Mouse (Mus musculus) midbrain, embryonic 11.5 days (tissue): ENCODE results near the gene Ilk. TPM values are rescaled to one million over a fixed set of nuclear protein-coding genes. Genes with fewer than 3 reads are reported as not detected.
A peak's percentile ranks its signal among the peaks of the same experiment; 100 is the strongest.

Experiments
- ATAC-seq: fragments of 200-750 bp; cut with Nextera tagmentation; 2 replicates; pipeline ENCODE4 v1.8.0; 2017; ENCODE audit warnings: moderate TSS enrichment, moderate library complexity; ENCODE audit not compliant: low FRiP score
- DNase-seq: peaks from one replicate; pipeline ENCODE4 v3.0.0; 2015; ENCODE audit warnings: low spot score; ENCODE audit errors: missing footprints
- H3K27ac ChIP-seq: fragments of 300-500 bp; sonication (generic); 2 replicates; pipeline ENCODE4 v1.5.1; 2014; ENCODE audit warnings: low read depth, low read length
- H3K27me3 ChIP-seq: fragments of 300-500 bp; sonication (generic); 2 replicates; pipeline ENCODE4 v1.6.1; 2014; ENCODE audit warnings: mild to moderate bottlenecking, low read length, moderate library complexity, mixed read lengths; ENCODE audit not compliant: control insufficient read depth, insufficient read depth
- H3K36me3 ChIP-seq: fragments of 300-500 bp; sonication (generic); 2 replicates; pipeline ENCODE4 v1.6.1; 2014; ENCODE audit warnings: mild to moderate bottlenecking, low read length, moderate library complexity, mixed read lengths; ENCODE audit not compliant: control insufficient read depth, insufficient read depth
- H3K4me1 ChIP-seq: fragments of 300-500 bp; sonication (generic); 2 replicates; pipeline ENCODE4 v1.6.1; 2014; ENCODE audit warnings: low read length; ENCODE audit not compliant: control insufficient read depth, insufficient read depth
- H3K4me2 ChIP-seq: fragments of 300-500 bp; sonication (generic); 2 replicates; pipeline ENCODE4 v1.6.1; 2014; ENCODE audit warnings: mild to moderate bottlenecking, moderate library complexity
- H3K4me3 ChIP-seq: fragments of 300-500 bp; sonication (generic); 2 replicates; pipeline ENCODE4 v1.5.1; 2014; ENCODE audit warnings: low read depth, low read length
- H3K9ac ChIP-seq: fragments of 300-500 bp; sonication (generic); 2 replicates; pipeline ENCODE4 v1.6.1; 2014; ENCODE audit warnings: low read length
- H3K9me3 ChIP-seq: fragments of 300-500 bp; sonication (generic); 2 replicates; pipeline ENCODE4 v1.6.1; 2016; ENCODE audit warnings: low read length; ENCODE audit not compliant: control insufficient read depth
- WGBS: fragments of 180-500 bp; shearing (Covaris S2); extraction: QIAGEN DNeasy Blood & Tissue Kit; methylation state at CpG from one replicate; pipeline ENCODE4 v1.1.7; 2014; 5-methylcytosine and 5-hydroxymethylcytosine counted together
- polyA plus RNA-seq: library from polyadenylated mRNA; unstranded; fragments of >200 nt; fragmentation: Nextera tagmentation; extraction: Ambion mirVana; gene quantifications from 2 replicates; pipeline ENCODE4 v1.2.1, GENCODE M21; 2014

Gene Ilk
- polyA plus RNA-seq, 1 experiment from 2014 or later = 238 TPM

DNA sequence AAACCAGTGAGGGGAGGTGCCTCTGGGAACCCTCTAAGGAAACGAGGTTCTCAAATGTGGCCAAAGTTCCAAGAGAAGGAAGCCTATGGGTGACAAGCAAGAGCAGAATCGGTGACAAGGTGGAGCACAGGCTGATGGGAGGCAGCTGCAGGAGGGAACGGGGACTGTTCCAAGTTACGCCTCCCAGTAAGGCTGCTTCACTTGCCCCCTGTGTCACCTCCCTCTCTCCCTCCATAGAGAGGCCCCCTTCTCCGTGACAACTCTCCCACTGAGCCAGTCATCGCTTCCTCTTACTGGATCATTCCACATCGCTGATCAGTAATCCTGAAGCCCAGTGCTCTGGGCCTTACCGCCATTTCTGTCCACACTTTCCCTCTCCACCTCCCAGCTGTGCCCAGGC, 38.3 kb downstream of the Ilk start:
- peaks cover 14% of the 10 kb centered on the region for H3K4me1 ChIP-seq
- peaks cover 21% of the 10 kb centered on the region; the same call in 1 of the 2 replicates for H3K36me3 ChIP-seq
- 29% methylated on average over 8 of the region's 8 CpGs for WGBS
- ATAC-seq (peak; percentile 41; the same call in 1 of the 2 replicates), DNase-seq (no peak)
- no peak overlapping the region for H3K27ac ChIP-seq
- no peak overlapping the region for H3K4me2 ChIP-seq
- no peaks in the 10 kb centered on the region for H3K9me3 ChIP-seq
- no peak overlapping the region for H3K9ac ChIP-seq
- no peak overlapping the region for H3K4me3 ChIP-seq
- no peaks in the 10 kb centered on the region for H3K27me3 ChIP-seq

DNA sequence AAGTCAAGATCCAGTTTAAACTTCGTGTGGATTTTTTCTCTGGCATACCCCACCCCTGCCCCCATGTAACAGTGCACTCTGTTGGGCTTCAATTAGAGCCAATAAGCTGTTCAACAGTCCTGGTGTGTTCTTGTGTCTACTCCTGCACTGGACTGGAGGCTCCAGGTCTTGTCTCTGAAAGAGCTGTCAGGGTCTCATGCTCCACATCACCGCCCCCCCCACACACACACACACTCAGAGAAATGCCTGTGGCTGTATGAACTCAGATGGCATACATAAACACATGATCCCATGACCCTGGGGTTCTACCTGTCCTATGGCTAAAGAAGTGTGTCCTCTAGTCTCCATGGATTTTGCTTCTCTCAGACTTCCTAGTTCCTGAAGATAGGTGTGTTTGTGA, 39.6 kb downstream of the Ilk start:
- Histone ChIP-seq H3K9me3 (no peaks in the 10 kb centered on the region), H3K27me3 (no peaks in the 10 kb centered on the region), H3K4me3 (no peak overlapping the region), H3K36me3 (peaks cover 21% of the 10 kb centered on the region; the same call in 1 of the 2 replicates), H3K4me1 (peaks cover 14% of the 10 kb centered on the region), H3K9ac (no peak overlapping the region), H3K4me2 (no peak overlapping the region), H3K27ac (no peak overlapping the region)
- WGBS = 86% methylated on average over 2 of the region's 2 CpGs
- ATAC-seq (no peak), DNase-seq (no peak)

DNA sequence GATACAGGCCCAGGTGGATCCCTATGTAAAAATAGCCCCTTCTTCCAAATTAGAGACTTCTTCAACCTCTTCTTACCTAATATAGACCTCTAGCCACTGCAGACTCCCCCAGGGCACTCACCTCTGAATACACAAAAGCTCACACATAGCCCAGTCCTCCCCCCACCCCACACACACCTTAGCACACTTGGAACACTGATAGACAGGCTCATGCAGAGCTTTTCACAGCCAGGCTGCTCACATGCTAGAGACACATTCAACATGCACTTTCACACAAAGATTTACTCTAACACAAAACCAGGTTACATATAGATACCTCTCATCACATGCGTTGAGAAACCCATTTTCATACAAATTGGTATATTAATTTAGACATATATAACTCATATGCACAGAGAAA, 40.9 kb downstream of the Ilk start:
- Histone ChIP-seq H3K4me2 (no peak overlapping the region), H3K36me3 (peaks cover 14% of the 10 kb centered on the region), H3K27ac (no peak overlapping the region), H3K27me3 (no peaks in the 10 kb centered on the region), H3K9me3 (no peaks in the 10 kb centered on the region), H3K4me3 (no peak overlapping the region), H3K4me1 (peaks cover 14% of the 10 kb centered on the region), H3K9ac (no peak overlapping the region)
- no peak for DNase-seq
- 92% methylated on average over 1 of the region's 1 CpGs for WGBS
- ATAC-seq = no peak

DNA sequence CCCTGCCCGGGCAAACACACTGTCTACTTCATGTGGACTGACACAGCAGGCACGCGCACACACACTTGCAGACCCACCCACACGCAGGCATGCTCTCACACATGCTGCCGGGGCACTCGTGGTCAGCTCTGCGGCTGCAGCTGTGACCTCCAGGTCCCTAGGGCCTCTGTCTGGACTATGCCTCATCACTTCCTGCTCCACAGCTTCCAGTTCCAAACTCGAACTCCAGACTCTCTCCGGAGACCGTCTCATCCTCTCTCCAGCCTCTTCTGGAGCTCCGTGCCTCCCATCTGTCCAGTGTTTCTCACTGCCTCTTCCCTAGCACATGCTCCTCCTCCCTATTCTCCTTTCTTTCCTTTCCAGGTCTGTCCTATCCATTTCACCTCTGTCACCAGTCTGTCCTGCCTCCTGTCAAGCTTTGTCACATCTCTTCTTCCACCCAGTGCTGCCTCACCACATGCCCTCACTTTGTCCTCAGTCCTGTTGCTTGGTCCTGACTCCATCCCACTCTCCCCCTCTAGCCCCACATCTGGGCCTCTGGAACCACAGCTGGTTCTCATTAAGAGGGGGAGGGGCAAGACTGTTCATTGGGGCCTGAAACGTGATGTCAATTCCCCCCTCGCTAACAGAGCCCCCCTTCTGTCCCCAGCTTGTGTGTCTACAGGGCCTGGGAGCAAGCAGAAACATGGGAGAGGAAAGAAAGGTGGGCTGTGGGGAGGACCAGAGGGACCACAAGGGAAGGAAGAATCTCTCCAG, 41.6 kb downstream of the Ilk start:
- H3K4me1 ChIP-seq = peaks cover 14% of the 10 kb centered on the region
- no peak overlapping the region; the same call in 1 of the 2 replicates for H3K27ac ChIP-seq
- ATAC-seq (peak; percentile 45; the same call in 1 of the 2 replicates), DNase-seq (peak; percentile 89)
- 62% methylated on average over 13 of the region's 13 CpGs for WGBS
- H3K4me3 ChIP-seq = no peak overlapping the region
- H3K27me3 ChIP-seq = no peaks in the 10 kb centered on the region
- H3K9me3 ChIP-seq = no peaks in the 10 kb centered on the region
- H3K9ac ChIP-seq = no peak overlapping the region
- H3K4me2 ChIP-seq = no peak overlapping the region
- H3K36me3 ChIP-seq = peaks cover 8% of the 10 kb centered on the region

DNA sequence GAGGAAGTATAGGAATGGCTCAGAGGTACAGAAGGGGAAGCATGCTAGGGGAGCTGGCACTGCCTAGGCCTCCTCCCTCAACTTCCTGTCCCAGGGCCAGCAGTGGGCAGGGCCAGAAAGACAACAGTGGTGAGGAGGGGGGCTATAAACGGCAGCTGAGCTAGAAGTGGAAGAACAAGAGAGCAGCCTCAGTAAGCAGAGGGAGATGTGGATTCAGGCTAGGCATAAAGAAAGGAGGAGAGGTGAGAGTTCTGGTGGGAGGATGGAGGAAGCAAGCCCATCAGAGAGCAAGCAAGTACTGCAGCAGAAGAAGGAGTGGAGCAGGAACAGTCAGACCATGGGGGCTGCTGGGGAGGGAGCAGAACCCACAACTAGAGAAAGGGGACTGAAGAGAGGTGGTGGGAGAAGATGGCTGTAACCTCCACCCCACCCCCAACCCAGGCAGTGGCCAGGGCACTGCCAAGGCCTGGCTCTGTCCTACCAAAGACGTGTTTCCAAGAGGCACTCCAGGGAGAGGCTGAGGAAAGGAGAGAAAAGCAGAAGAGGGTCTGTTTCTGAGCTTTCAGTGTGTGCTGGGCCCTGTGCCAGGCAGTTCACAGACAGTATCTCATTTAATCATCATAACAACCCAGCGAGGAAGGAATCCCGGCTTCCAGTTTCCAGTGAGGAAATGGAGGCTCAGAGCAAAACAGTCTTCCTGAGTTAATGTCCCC, 42.3 kb downstream of the Ilk start:
- Histone ChIP-seq H3K36me3 (peaks cover 8% of the 10 kb centered on the region), H3K4me1 (peaks cover 20% of the 10 kb centered on the region), H3K27me3 (no peaks in the 10 kb centered on the region), H3K27ac (no peak overlapping the region), H3K9me3 (no peaks in the 10 kb centered on the region), H3K4me2 (no peak overlapping the region), H3K4me3 (no peak overlapping the region), H3K9ac (no peak overlapping the region)
- 42% methylated on average over 4 of the region's 4 CpGs for WGBS
- DNase-seq = peak; percentile 88
- ATAC-seq = peak; percentile 33

DNA sequence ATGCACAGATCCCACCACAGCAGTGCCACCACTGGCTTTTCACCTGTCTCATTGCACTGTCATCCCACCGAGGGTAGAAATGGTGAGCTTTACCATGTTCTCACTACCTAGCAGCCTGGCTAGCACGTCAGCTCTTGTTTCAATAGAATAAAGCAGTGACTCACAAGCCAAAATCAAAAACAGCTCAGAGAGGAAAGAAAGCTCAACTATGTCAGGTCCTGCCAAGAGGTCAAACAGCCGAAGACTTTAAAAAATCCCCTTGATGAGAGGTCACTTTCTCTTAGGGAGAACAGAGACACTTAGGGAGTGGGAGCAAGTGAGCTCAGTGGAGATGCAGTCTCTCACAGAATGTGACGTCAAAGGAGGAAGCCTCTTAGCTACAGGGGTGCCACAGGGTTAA, 47.5 kb downstream of the Ilk start:
- Histone ChIP-seq H3K27me3 (no peaks in the 10 kb centered on the region), H3K9me3 (no peaks in the 10 kb centered on the region), H3K36me3 (peaks cover 8% of the 10 kb centered on the region), H3K4me3 (no peak overlapping the region), H3K4me2 (no peak overlapping the region), H3K9ac (no peak overlapping the region), H3K4me1 (peaks cover 34% of the 10 kb centered on the region), H3K27ac (no peak overlapping the region)
- DNase-seq (no peak), ATAC-seq (no peak)
- 41% methylated on average over 4 of the region's 4 CpGs for WGBS

DNA sequence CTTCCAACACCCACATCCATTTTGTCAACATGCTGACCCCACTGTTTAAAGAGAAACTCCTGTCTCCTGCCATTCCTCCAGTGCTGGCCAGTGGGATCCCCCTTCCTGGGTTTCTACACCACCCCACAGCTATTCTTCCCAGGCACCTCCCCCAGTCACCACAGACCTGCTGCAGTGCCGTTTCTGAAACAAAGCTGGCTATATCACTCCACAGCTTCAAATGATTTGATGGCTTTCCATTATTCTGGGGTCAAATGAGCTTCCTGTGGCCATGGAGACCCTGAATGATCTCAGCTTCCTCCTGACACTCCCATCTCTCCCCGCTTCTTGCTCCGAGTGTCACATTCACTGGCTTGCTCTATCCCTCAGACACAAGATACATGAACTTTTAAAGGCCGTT, 48.2 kb downstream of the Ilk start:
- Histone ChIP-seq H3K4me2 (peak overlapping the region; percentile 8; the same call in 1 of the 2 replicates), H3K4me3 (no peak overlapping the region), H3K9me3 (no peaks in the 10 kb centered on the region), H3K27me3 (no peaks in the 10 kb centered on the region), H3K9ac (no peak overlapping the region), H3K27ac (no peak overlapping the region), H3K4me1 (peaks cover 31% of the 10 kb centered on the region), H3K36me3 (peaks cover 8% of the 10 kb centered on the region)
- DNase-seq = no peak
- 28% methylated on average over 4 of the region's 4 CpGs for WGBS
- no peak for ATAC-seq

DNA sequence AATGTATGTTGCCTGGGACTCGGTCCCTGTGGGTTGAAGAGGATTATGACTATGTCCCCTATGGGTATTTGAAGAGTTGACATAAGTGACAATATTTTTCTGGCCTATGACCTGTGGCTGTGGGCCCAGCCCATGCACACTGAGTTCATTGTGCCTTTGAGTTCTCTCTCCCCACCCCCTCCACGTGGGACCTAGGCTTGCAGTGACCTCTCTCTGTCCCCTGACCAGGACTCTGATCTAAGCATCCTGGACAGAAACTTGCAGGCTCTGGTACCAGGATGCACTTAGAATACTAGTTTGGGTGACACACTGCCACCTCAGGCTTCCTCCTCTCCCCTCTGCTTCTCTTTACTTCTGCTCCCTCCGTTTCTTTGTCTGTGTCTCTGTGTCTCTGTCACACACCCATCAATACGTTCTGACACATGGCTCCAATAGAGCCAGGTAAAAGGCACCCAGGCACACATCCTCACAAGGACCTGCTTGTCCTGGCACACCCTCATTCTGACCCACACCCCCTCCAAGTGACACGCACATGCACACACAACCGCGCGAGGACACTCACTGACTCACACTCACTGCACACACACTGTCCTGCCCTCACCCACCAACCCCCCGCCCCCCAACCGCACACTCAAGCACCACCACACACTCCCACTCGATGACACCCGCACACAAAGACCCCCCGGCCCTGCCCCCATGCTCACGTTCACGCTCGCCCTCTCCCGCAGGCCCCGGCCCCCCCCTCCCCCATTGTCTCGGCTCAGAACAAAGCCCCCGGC, 50.3 kb downstream of the Ilk start:
- Histone ChIP-seq H3K4me2 (peak overlapping the region; percentile 55), H3K27ac (peak overlapping the region; percentile 84), H3K4me3 (peak overlapping the region; percentile 88), H3K9ac (peak overlapping the region; percentile 99), H3K36me3 (peaks cover 4% of the 10 kb centered on the region; the same call in 1 of the 2 replicates), H3K4me1 (peaks cover 31% of the 10 kb centered on the region), H3K27me3 (no peaks in the 10 kb centered on the region), H3K9me3 (no peaks in the 10 kb centered on the region)
- 8% methylated on average over 20 of the region's 20 CpGs for WGBS
- ATAC-seq (peak; percentile 78), DNase-seq (peak; percentile 95)
